Mouse (Mus musculus): ENCODE measurements around the gene Gm20388. TPM values are rescaled to one million over a fixed set of nuclear protein-coding genes. Genes with fewer than 3 reads are reported as not detected.

Gene Gm20388
- polyA plus RNA-seq, 1 experiment from 2014 or later, result not detected

GRCm38 (mm10) chr8:120419675-120420074 is 509.0 kb downstream of the Gm20388 start:
- no peaks in the 10 kb centered on the region for H3K27me3 ChIP-seq (ENCODE audit: control insufficient read depth, insufficient read depth, low read length)
- no peak overlapping the region for H3K9ac ChIP-seq (ENCODE audit: low read length)
- WGBS, result 63% methylated on average over 9 of the region's 9 CpGs
- no peak for ATAC-seq (ENCODE audit: insufficient number of reproducible peaks, insufficient read depth, low FRiP score, low read depth)
- H3K4me1 ChIP-seq (ENCODE audit: control insufficient read depth in 2 of 2, insufficient read depth in 2 of 2, low read length in 2 of 2), result peaks cover 48 to 62% of the 10 kb centered on the region in 2 experiments
- no peaks in the 10 kb centered on the region for H3K9me3 ChIP-seq (ENCODE audit: control insufficient read depth, low read length)
- H3K27ac ChIP-seq (replicated peaks in 1 of 2; ENCODE audit: control insufficient read depth in 1 of 2, insufficient read depth in 1 of 2, low read depth in 2 of 2, low read length in 2 of 2), result no peak overlapping the region
- no peaks in the 10 kb centered on the region for H3K36me3 ChIP-seq (ENCODE audit: control insufficient read depth, insufficient read depth, low read length)
- no peak overlapping the region for H3K4me3 ChIP-seq (ENCODE audit: control insufficient read depth in 1 of 2, insufficient read depth in 1 of 2, low read depth in 1 of 2, low read length in 2 of 2)
- no peak overlapping the region for H3K4me2 ChIP-seq (ENCODE audit: low read length)

DNA sequence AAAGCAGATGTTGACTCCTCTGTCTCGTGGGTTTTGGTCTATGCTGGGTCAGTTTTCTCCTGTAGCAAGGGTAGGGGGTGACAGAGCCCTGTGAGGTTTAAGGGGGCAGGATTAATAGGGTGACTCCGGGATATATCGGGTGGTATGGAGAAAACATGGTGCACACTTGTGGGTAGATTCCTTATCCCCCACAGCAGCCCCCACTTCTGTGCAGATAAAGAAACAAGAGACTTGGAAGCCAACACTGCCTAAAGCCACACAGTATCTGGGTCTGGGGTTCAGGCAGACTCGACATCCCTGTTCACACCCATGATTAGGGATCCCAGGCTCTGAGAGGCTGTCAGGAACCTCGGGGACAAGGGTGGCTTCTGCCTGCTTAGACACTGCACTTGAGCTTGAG is 509.6 kb downstream of the Gm20388 start:
- H3K36me3 ChIP-seq (ENCODE audit: control insufficient read depth, insufficient read depth, low read length), result no peaks in the 10 kb centered on the region
- peaks cover 53 to 68% of the 10 kb centered on the region in 2 experiments for H3K4me1 ChIP-seq (ENCODE audit: control insufficient read depth in 2 of 2, insufficient read depth in 2 of 2, low read length in 2 of 2)
- no peak overlapping the region for H3K27ac ChIP-seq (replicated peaks in 1 of 2; ENCODE audit: control insufficient read depth in 1 of 2, insufficient read depth in 1 of 2, low read depth in 2 of 2, low read length in 2 of 2)
- H3K4me2 ChIP-seq (ENCODE audit: low read length), result no peak overlapping the region
- peak overlapping the region; percentile 21; the same call in 1 of the 2 replicates for H3K9ac ChIP-seq (ENCODE audit: low read length)
- H3K4me3 ChIP-seq (ENCODE audit: control insufficient read depth in 1 of 2, insufficient read depth in 1 of 2, low read depth in 1 of 2, low read length in 2 of 2), result no peak overlapping the region
- WGBS, result 46% methylated on average over 5 of the region's 5 CpGs
- no peaks in the 10 kb centered on the region for H3K9me3 ChIP-seq (ENCODE audit: control insufficient read depth, low read length)
- ATAC-seq (ENCODE audit: insufficient number of reproducible peaks, insufficient read depth, low FRiP score, low read depth), result no peak
- no peaks in the 10 kb centered on the region for H3K27me3 ChIP-seq (ENCODE audit: control insufficient read depth, insufficient read depth, low read length)

- no peaks in the 10 kb centered on the region for H3K36me3 ChIP-seq (ENCODE audit: control insufficient read depth, insufficient read depth, low read length)
- ATAC-seq (ENCODE audit: insufficient number of reproducible peaks, insufficient read depth, low FRiP score, low read depth), result no peak
- H3K4me1 ChIP-seq (ENCODE audit: control insufficient read depth in 2 of 2, insufficient read depth in 2 of 2, low read length in 2 of 2), result peaks cover 58 to 70% of the 10 kb centered on the region in 2 experiments
- no peaks in the 10 kb centered on the region for H3K27me3 ChIP-seq (ENCODE audit: control insufficient read depth, insufficient read depth, low read length)
- no peak overlapping the region; a peak in 1 of 4 replicates for H3K27ac ChIP-seq (replicated peaks in 1 of 2; ENCODE audit: control insufficient read depth in 1 of 2, insufficient read depth in 1 of 2, low read depth in 2 of 2, low read length in 2 of 2)
- H3K9ac ChIP-seq (ENCODE audit: low read length), result peak overlapping the region; percentile 31; the same call in 1 of the 2 replicates
- no peak overlapping the region for H3K4me3 ChIP-seq (ENCODE audit: control insufficient read depth in 1 of 2, insufficient read depth in 1 of 2, low read depth in 1 of 2, low read length in 2 of 2)
- 10% methylated on average over 9 of the region's 9 CpGs for WGBS
- H3K9me3 ChIP-seq (ENCODE audit: control insufficient read depth, low read length), result no peaks in the 10 kb centered on the region
- no peak overlapping the region for H3K4me2 ChIP-seq (ENCODE audit: low read length)
These were observed 511.0 kb downstream of the Gm20388 start for GRCm38 (mm10) chr8:120421638-120422037.

DNA sequence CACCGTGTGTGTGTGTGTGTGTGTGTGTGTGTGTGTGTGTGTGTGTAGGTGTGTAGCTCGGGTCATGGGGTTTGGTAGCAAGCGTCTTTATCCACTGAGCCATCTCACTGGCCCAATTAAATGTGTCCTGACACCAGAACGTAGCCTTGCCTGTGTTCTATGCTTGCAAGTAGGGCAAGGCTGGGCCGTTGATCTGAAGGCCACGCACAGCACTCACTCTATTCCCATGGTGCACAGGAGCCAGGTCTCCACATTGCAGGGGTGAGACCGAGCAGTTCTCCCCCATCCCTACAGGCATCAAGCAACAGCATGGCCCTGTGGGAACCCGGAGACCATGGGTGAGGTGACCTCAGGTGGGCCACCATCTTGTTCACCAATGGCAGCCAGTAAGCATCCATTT is 511.6 kb downstream of the Gm20388 start:
- H3K27me3 ChIP-seq (ENCODE audit: control insufficient read depth, insufficient read depth, low read length), result no peaks in the 10 kb centered on the region
- H3K4me1 ChIP-seq (ENCODE audit: control insufficient read depth in 2 of 2, insufficient read depth in 2 of 2, low read length in 2 of 2), result peaks cover 58 to 70% of the 10 kb centered on the region in 2 experiments
- H3K27ac ChIP-seq (replicated peaks in 1 of 2; ENCODE audit: control insufficient read depth in 1 of 2, insufficient read depth in 1 of 2, low read depth in 2 of 2, low read length in 2 of 2), result no peak overlapping the region

GRCm38 (mm10) chr8:120423576-120423975 is 512.9 kb downstream of the Gm20388 start:
- no peaks in the 10 kb centered on the region for H3K9me3 ChIP-seq (ENCODE audit: control insufficient read depth, low read length)
- ATAC-seq (ENCODE audit: insufficient number of reproducible peaks, insufficient read depth, low FRiP score, low read depth), result no peak
- H3K4me2 ChIP-seq (ENCODE audit: low read length), result no peak overlapping the region
- no peaks in the 10 kb centered on the region for H3K36me3 ChIP-seq (ENCODE audit: control insufficient read depth, insufficient read depth, low read length)
- WGBS, result 55% methylated on average over 7 of the region's 7 CpGs
- H3K4me1 ChIP-seq (ENCODE audit: control insufficient read depth in 2 of 2, insufficient read depth in 2 of 2, low read length in 2 of 2), result peaks cover 59 to 69% of the 10 kb centered on the region in 2 experiments
- no peak overlapping the region for H3K9ac ChIP-seq (ENCODE audit: low read length)
- no peak overlapping the region for H3K27ac ChIP-seq (replicated peaks in 1 of 2; ENCODE audit: control insufficient read depth in 1 of 2, insufficient read depth in 1 of 2, low read depth in 2 of 2, low read length in 2 of 2)
- H3K4me3 ChIP-seq (ENCODE audit: control insufficient read depth in 1 of 2, insufficient read depth in 1 of 2, low read depth in 1 of 2, low read length in 2 of 2), result no peak overlapping the region
- no peaks in the 10 kb centered on the region for H3K27me3 ChIP-seq (ENCODE audit: control insufficient read depth, insufficient read depth, low read length)

More for the DNA sequence above, 511.6 kb downstream of the Gm20388 start:
- WGBS, result 90% methylated on average over 8 of the region's 8 CpGs
- no peaks in the 10 kb centered on the region for H3K36me3 ChIP-seq (ENCODE audit: control insufficient read depth, insufficient read depth, low read length)
- H3K4me2 ChIP-seq (ENCODE audit: low read length), result no peak overlapping the region
- no peak overlapping the region for H3K9ac ChIP-seq (ENCODE audit: low read length)
- H3K4me3 ChIP-seq (ENCODE audit: control insufficient read depth in 1 of 2, insufficient read depth in 1 of 2, low read depth in 1 of 2, low read length in 2 of 2), result no peak overlapping the region
- H3K9me3 ChIP-seq (ENCODE audit: control insufficient read depth, low read length), result no peaks in the 10 kb centered on the region
- ATAC-seq (ENCODE audit: insufficient number of reproducible peaks, insufficient read depth, low FRiP score, low read depth), result no peak

GRCm38 (mm10) chr8:120424829-120425198 is 514.2 kb downstream of the Gm20388 start:
- Histone ChIP-seq H3K27ac (replicated peaks in 1 of 2; ENCODE audit: control insufficient read depth in 1 of 2, insufficient read depth in 1 of 2, low read depth in 2 of 2, low read length in 2 of 2) (peak overlapping the region in 1 of 2 experiments; percentile 66; a peak in 2 of 4 replicates), H3K36me3 (ENCODE audit: control insufficient read depth, insufficient read depth, low read length) (no peaks in the 10 kb centered on the region), H3K4me1 (ENCODE audit: control insufficient read depth in 2 of 2, insufficient read depth in 2 of 2, low read length in 2 of 2) (peaks cover 55 to 66% of the 10 kb centered on the region in 2 experiments), H3K4me2 (ENCODE audit: low read length) (no peak overlapping the region), H3K27me3 (ENCODE audit: control insufficient read depth, insufficient read depth, low read length) (no peaks in the 10 kb centered on the region), H3K4me3 (ENCODE audit: control insufficient read depth in 1 of 2, insufficient read depth in 1 of 2, low read depth in 1 of 2, low read length in 2 of 2) (no peak overlapping the region), H3K9me3 (ENCODE audit: control insufficient read depth, low read length) (no peaks in the 10 kb centered on the region), H3K9ac (ENCODE audit: low read length) (peak overlapping the region; percentile 18; the same call in 1 of the 2 replicates)
- no peak for ATAC-seq (ENCODE audit: insufficient number of reproducible peaks, insufficient read depth, low FRiP score, low read depth)
- WGBS, result 48% methylated on average over 4 of the region's 4 CpGs

DNA sequence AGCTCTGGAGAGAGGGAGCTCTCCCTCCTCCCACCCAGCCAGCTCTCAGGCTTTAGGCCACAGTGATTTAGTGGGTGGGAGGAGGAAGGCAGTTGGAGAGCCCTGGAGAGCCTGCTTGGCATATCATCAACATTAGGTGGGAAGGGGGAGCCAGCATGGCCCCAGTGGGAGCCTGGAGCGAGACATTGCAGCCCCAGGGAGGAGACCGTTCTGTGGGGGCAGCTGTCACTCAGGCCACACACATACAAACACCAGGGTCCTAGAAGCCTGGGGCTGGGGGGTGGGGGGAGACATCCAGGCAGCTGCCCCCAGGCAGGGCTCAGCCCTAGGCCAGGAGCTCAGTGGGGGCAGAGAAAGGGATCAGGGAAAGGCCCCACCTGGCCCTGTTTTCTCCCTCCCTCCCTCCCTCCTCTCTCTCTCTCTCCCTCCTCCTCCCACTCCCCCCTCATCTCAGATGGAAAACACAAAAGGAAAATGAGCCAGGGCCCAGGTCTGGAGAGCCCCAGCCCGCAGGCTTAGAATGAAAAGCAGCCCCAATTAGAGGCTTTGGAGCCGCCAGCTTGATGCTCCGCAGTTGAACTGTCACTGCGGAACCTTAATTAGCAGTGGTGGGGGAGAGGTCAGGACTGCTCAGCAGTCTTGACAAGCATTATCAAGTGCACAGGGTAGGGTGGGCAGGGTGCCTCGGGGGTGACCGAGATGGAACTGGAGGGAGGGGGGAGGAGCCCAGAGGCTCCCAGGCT is 514.7 kb downstream of the Gm20388 start:
- Histone ChIP-seq H3K9ac (ENCODE audit: low read length) (peak overlapping the region; percentile 18; the same call in 1 of the 2 replicates), H3K4me1 (ENCODE audit: control insufficient read depth in 2 of 2, insufficient read depth in 2 of 2, low read length in 2 of 2) (peaks cover 49 to 60% of the 10 kb centered on the region in 2 experiments)

More for the DNA sequence above, 514.7 kb downstream of the Gm20388 start:
- Histone ChIP-seq H3K4me3 (ENCODE audit: control insufficient read depth in 1 of 2, insufficient read depth in 1 of 2, low read depth in 1 of 2, low read length in 2 of 2) (no peak overlapping the region), H3K4me2 (ENCODE audit: low read length) (peak overlapping the region; percentile 4; the same call in 1 of the 2 replicates), H3K36me3 (ENCODE audit: control insufficient read depth, insufficient read depth, low read length) (no peaks in the 10 kb centered on the region), H3K9me3 (ENCODE audit: control insufficient read depth, low read length) (no peaks in the 10 kb centered on the region), H3K27me3 (ENCODE audit: control insufficient read depth, insufficient read depth, low read length) (no peaks in the 10 kb centered on the region), H3K27ac (replicated peaks in 1 of 2; ENCODE audit: control insufficient read depth in 1 of 2, insufficient read depth in 1 of 2, low read depth in 2 of 2, low read length in 2 of 2) (peak overlapping the region; percentile 58 to 66; a peak in 3 of 4 replicates)
- ATAC-seq (ENCODE audit: insufficient number of reproducible peaks, insufficient read depth, low FRiP score, low read depth), result peak; percentile 40
- 18% methylated on average over 8 of the region's 8 CpGs for WGBS

Data from heart, embryonic 14.5 days (tissue).